Mouse (Mus musculus) Muller cell, postnatal 12 days (primary cell): ENCODE measurements around the gene Olfr393.

Experiments used
- DNase-seq: peaks from one replicate; pipeline ENCODE4 v3.0.0-alpha.2; 2015; ENCODE audit errors: inconsistent ontology term

The Olfr393 gene

DNA sequence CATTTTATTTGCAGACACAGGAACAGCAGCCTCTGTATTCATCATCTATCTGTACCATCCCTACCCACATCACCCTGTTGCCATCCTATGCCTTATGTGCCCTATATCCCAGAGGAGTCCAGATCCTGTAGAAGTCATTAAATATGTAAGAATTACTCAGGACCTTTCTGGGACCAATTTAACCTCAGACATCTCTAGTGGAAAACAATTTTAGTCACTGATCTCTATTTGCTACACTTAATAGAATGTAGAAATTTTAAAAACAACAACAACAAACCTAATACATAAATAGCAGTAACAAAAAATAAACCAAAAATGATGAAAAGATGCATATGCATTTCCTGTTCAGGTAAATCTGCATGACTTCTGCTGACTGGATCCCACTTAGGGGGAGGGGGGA is at the start of gene Olfr393:
TSS of gene Olfr393 (minus strand) at position 101 of the 400 bp plus-strand sequence.
- DNase-seq, result no peak

DNA sequence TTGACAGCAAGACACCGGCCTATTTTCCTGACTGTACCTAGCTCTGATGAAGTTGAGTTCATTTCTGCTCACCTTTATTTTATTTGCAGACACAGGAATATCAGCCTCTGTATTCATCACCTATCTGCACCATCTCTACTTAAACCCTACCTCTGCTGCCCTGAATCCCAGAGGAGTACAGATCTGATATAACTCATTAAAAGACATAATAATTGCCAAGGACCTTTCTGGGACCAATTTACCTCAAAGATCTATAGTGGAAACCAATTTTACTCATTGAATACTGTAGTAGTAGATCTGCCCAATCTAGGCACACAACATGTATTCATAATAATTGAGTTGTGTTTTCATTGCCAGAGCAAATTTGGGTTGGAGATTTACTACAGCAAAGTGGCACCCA is 39.4 kb upstream of the Olfr393 start, which contains the start of gene Olfr394:
TSS of gene Olfr394 (minus strand) at position 101 of the 400 bp plus-strand sequence.
- no peak for DNase-seq

- no peak for DNase-seq
Measured at GRCm38 (mm10) chr11:73816949-73817348, 34.3 kb downstream of the Olfr393 start, which contains the start of gene Olfr392. Gene Olfr392, minus strand, starts transcription at chr11:73817049.

DNA sequence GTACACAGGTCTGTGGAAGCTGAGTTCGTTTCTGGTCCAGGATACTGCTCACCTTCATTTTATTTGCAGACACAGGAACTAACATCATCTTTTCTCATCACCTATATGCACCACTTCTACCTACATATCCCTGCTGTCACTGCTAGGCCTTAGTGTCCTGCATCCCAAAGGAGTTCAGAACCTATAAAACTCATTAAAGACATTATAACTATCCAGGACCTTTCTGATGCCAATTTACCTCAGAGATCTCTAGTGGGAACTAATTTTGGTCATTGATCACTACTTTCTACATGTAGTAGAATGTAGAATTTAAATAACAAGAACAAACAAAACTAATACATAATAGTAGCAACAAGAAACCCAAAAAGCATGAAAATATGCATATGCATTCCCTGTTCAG is 48.3 kb downstream of the Olfr393 start, which contains the start of gene Olfr391-ps:
TSS of gene Olfr391-ps (minus strand) at position 101 of the 400 bp plus-strand sequence.
- no peak for DNase-seq
